Mouse (Mus musculus) intestine, embryonic 16.5 days (tissue): ENCODE results near the gene Vtn. TPM values are rescaled to one million over a fixed set of nuclear protein-coding genes. Genes with fewer than 3 reads are reported as not detected.
A peak's percentile ranks its signal among the peaks of the same experiment; 100 is the strongest.

ENCODE experiments used
- ATAC-seq: fragments of 200-750 bp; cut with Nextera tagmentation; 2 replicates; pipeline ENCODE4 v1.8.0; 2017; ENCODE audit warnings: moderate TSS enrichment, moderate library complexity
- H3K27ac ChIP-seq: fragments of 300-500 bp; sonication (generic); 2 replicates; pipeline ENCODE4 v1.5.1; 2014; ENCODE audit warnings: mild to moderate bottlenecking, low read length
- H3K27me3 ChIP-seq: fragments of 300-500 bp; sonication (generic); replicated peaks from 2 replicates; pipeline ENCODE4 v1.6.1; 2014; ENCODE audit warnings: low read length, control low read depth, mixed read lengths; ENCODE audit not compliant: control insufficient read depth, insufficient read depth
- H3K36me3 ChIP-seq: fragments of 300-500 bp; sonication (generic); 2 replicates; pipeline ENCODE4 v1.6.1; 2014; ENCODE audit warnings: low read length, control low read depth; ENCODE audit not compliant: control insufficient read depth, insufficient read depth
- H3K4me1 ChIP-seq: fragments of 300-500 bp; sonication (generic); 2 replicates; pipeline ENCODE4 v1.6.1; 2014; ENCODE audit warnings: low read length, control low read depth, mixed read lengths; ENCODE audit not compliant: control insufficient read depth, insufficient read depth
- H3K4me2 ChIP-seq: fragments of 300-500 bp; sonication (generic); 2 replicates; pipeline ENCODE4 v1.6.1; 2014; ENCODE audit warnings: low read depth, low read length, control low read depth
- H3K4me3 ChIP-seq: fragments of 300-500 bp; sonication (generic); 2 replicates; pipeline ENCODE4 v1.5.1; 2014; ENCODE audit warnings: mild to moderate bottlenecking, low read length
- H3K9ac ChIP-seq: fragments of 300-500 bp; sonication (generic); 2 replicates; pipeline ENCODE4 v1.6.1; 2014; ENCODE audit warnings: low read depth, low read length
- H3K9me3 ChIP-seq: fragments of 300-500 bp; sonication (generic); 2 replicates; pipeline ENCODE4 v1.6.1; 2016; ENCODE audit warnings: low read length, control low read depth; ENCODE audit not compliant: control insufficient read depth
- WGBS: fragments of 180-500 bp; shearing (Covaris S2); extraction: QIAGEN DNeasy Blood & Tissue Kit; methylation state at CpG from one replicate; pipeline ENCODE4 v1.1.7; 2014; 5-methylcytosine and 5-hydroxymethylcytosine counted together
- polyA plus RNA-seq: library from polyadenylated mRNA; unstranded; fragments of >200 nt; fragmentation: Nextera tagmentation; extraction: Ambion mirVana; gene quantifications from 2 replicates; pipeline ENCODE4 v1.2.1, GENCODE M21; 2015

Vtn gene
- polyA plus RNA-seq, 1 experiment from 2014 or later: 29.3 TPM

DNA sequence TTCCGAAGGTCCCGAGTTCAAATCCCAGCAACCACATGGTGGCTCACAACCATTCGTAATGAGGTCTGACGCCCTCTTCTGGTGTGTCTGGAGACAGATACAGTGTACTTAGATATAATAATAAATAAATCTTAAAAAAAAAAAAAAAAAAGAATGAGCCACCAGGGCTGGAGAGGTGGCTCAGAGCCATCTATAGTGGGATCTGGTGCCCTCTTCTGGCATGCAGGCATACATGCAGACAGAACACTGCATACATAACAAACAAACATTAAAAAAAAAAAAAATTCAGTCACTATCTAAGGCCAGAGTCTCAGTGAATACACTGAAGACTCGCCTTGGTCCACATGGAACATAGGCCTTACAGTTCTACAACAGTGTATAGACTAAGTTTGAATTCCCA, 10.3 kb downstream of the Vtn start:
- H3K4me1 ChIP-seq: peaks cover 8% of the 10 kb centered on the region; the same call in 1 of the 2 replicates
- H3K4me2 ChIP-seq: no peak overlapping the region
- no peak for ATAC-seq
- H3K27ac ChIP-seq: no peak overlapping the region
- WGBS: 83% methylated on average over 5 of the region's 5 CpGs
- no peaks in the 10 kb centered on the region; the same call in 1 of the 2 replicates for H3K36me3 ChIP-seq
- no peak overlapping the region for H3K9ac ChIP-seq
- no peaks in the 10 kb centered on the region for H3K9me3 ChIP-seq
- no peak overlapping the region for H3K4me3 ChIP-seq
- no peaks in the 10 kb centered on the region for H3K27me3 ChIP-seq

- peak within 1 kb of the TSS; percentile 88 for H3K4me2 ChIP-seq
- no peaks in the 10 kb centered on the region for H3K9me3 ChIP-seq
- peak within 1 kb of the TSS; percentile 98 for H3K9ac ChIP-seq
- H3K36me3 ChIP-seq: peaks cover 14% of the 10 kb centered on the region
- under 1% methylated on average over 67 of the region's 67 CpGs for WGBS
- no peaks in the 10 kb centered on the region for H3K27me3 ChIP-seq
- ATAC-seq: peak; percentile 98
- H3K27ac ChIP-seq: peak within 1 kb of the TSS; percentile 79
- H3K4me1 ChIP-seq: peaks cover 8% of the 10 kb centered on the region; the same call in 1 of the 2 replicates
- H3K4me3 ChIP-seq: peak within 1 kb of the TSS; percentile 96
These were observed 13.4 kb downstream of the Vtn start, which contains the start of the genes Tmem199 and Poldip2 for GRCm38 (mm10) chr11:78512025-78512957. Tmem199 (minus strand) TSS chr11:78512172. Poldip2 (plus strand) TSS chr11:78512193.

GRCm38 (mm10) chr11:78513106-78513790, 14.4 kb downstream of the Vtn start:
- peaks cover 8% of the 10 kb centered on the region; the same call in 1 of the 2 replicates for H3K4me1 ChIP-seq
- no peak overlapping the region for H3K27ac ChIP-seq
- no peak for ATAC-seq
- H3K36me3 ChIP-seq: peaks cover 19% of the 10 kb centered on the region
- 78% methylated on average over 3 of the region's 3 CpGs for WGBS
- no peaks in the 10 kb centered on the region for H3K9me3 ChIP-seq
- peak overlapping the region; percentile 88 for H3K4me2 ChIP-seq
- peak overlapping the region; percentile 96 for H3K4me3 ChIP-seq
- no peaks in the 10 kb centered on the region for H3K27me3 ChIP-seq
- peak overlapping the region; percentile 98; the same call in 1 of the 2 replicates for H3K9ac ChIP-seq

GRCm38 (mm10) chr11:78515549-78516325, 16.8 kb downstream of the Vtn start:
- no peaks in the 10 kb centered on the region for H3K27me3 ChIP-seq
- no peak for ATAC-seq
- 59% methylated on average over 2 of the region's 2 CpGs for WGBS
- H3K9ac ChIP-seq: no peak overlapping the region
- no peak overlapping the region for H3K27ac ChIP-seq
- no peak overlapping the region for H3K4me2 ChIP-seq
- no peaks in the 10 kb centered on the region for H3K9me3 ChIP-seq
- H3K36me3 ChIP-seq: peaks cover 36% of the 10 kb centered on the region
- H3K4me1 ChIP-seq: peaks cover 8% of the 10 kb centered on the region; the same call in 1 of the 2 replicates
- H3K4me3 ChIP-seq: no peak overlapping the region

- Histone ChIP-seq H3K4me1 (no peaks in the 10 kb centered on the region), H3K27ac (no peak overlapping the region), H3K27me3 (no peaks in the 10 kb centered on the region), H3K36me3 (peaks cover 50% of the 10 kb centered on the region), H3K4me2 (no peak overlapping the region), H3K9ac (no peak overlapping the region), H3K9me3 (no peaks in the 10 kb centered on the region), H3K4me3 (no peak overlapping the region)
- WGBS: 87% methylated on average over 10 of the region's 10 CpGs
- ATAC-seq: no peak
These were observed 20.0 kb downstream of the Vtn start for GRCm38 (mm10) chr11:78518931-78519330.

- 85% methylated on average over 3 of the region's 3 CpGs for WGBS
- no peaks in the 10 kb centered on the region for H3K4me1 ChIP-seq
- H3K27ac ChIP-seq: no peak overlapping the region
- H3K9ac ChIP-seq: no peak overlapping the region
- H3K4me2 ChIP-seq: no peak overlapping the region
- no peak for ATAC-seq
- no peak overlapping the region for H3K4me3 ChIP-seq
- H3K36me3 ChIP-seq: peaks cover 51% of the 10 kb centered on the region
- no peaks in the 10 kb centered on the region for H3K27me3 ChIP-seq
- no peaks in the 10 kb centered on the region for H3K9me3 ChIP-seq
These were observed 23.0 kb downstream of the Vtn start for GRCm38 (mm10) chr11:78521880-78522279.

DNA sequence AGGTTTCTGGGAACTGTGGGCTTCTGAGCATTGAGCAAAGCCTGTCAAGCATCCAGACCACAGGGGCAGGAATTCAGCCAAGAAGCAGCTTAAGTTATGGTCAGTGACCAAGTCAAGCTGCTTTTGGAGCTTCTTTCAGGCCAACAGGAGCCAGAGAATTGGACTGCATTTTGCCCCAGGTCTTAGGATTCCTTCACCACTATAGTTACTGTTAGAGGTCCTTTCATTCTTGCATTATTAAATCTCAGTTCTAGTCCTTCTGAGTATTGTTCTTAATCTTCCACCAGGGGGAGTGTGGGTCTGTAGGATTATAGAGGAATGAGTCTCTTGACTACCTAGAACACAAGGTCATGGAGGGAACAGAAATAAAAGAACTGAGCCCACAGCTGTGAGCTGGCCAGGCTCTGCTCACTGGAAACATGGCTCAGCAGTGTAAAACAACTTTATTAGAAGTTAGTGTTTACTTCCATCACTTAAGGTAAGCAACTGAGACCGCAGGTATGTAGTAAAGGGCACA, 23.6 kb downstream of the Vtn start:
- no peak overlapping the region for H3K4me2 ChIP-seq
- peaks cover 55% of the 10 kb centered on the region for H3K36me3 ChIP-seq
- WGBS: 89% methylated on average over 1 of the region's 1 CpGs
- H3K4me3 ChIP-seq: no peak overlapping the region
- H3K9me3 ChIP-seq: no peaks in the 10 kb centered on the region
- no peak for ATAC-seq
- no peak overlapping the region for H3K27ac ChIP-seq
- no peaks in the 10 kb centered on the region for H3K4me1 ChIP-seq
- no peaks in the 10 kb centered on the region for H3K27me3 ChIP-seq
- no peak overlapping the region for H3K9ac ChIP-seq

GRCm38 (mm10) chr11:78523241-78523955, 24.5 kb downstream of the Vtn start:
- WGBS: 84% methylated on average over 9 of the region's 9 CpGs
- no peak overlapping the region for H3K9ac ChIP-seq
- H3K27ac ChIP-seq: no peak overlapping the region
- H3K4me1 ChIP-seq: no peaks in the 10 kb centered on the region
- ATAC-seq: no peak
- no peaks in the 10 kb centered on the region for H3K9me3 ChIP-seq
- peaks cover 57% of the 10 kb centered on the region for H3K36me3 ChIP-seq
- no peaks in the 10 kb centered on the region for H3K27me3 ChIP-seq
- H3K4me3 ChIP-seq: no peak overlapping the region
- no peak overlapping the region for H3K4me2 ChIP-seq
